Mouse (Mus musculus): ENCODE results near the gene Myod1. TPM values are rescaled to one million over a fixed set of nuclear protein-coding genes. Genes with fewer than 3 reads are reported as not detected.

Gene Myod1
- polyA plus RNA-seq, 1 experiment from 2014 or later: not detected

DNA sequence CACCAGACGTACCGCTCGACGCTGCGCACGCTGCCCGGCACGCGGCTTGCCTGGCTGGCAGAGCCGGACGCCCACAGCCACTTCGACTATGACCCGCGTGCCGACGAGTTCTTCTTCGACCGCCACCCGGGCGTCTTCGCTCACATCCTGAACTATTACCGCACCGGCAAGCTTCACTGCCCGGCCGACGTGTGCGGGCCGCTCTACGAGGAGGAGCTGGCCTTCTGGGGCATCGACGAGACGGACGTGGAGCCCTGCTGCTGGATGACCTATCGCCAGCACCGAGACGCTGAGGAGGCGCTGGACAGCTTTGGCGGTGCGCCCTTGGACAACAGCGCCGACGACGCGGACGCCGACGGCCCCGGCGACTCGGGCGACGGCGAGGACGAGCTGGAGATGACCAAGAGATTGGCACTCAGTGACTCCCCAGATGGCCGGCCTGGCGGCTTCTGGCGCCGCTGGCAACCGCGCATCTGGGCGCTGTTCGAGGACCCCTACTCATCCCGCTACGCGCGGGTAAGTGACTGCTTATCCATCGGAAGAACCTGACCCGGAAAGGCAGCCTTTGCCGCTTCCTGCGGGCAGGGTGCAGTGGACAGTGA lies 21.6 kb downstream of the Myod1 start:
- no peak overlapping the region for H3K4me3 ChIP-seq (ENCODE audit: control insufficient read depth in 1 of 2, insufficient read depth in 1 of 2, low read depth in 1 of 2, low read length in 2 of 2)
- no peak for ATAC-seq (ENCODE audit: insufficient number of reproducible peaks, insufficient read depth, low FRiP score, low read depth)

DNA sequence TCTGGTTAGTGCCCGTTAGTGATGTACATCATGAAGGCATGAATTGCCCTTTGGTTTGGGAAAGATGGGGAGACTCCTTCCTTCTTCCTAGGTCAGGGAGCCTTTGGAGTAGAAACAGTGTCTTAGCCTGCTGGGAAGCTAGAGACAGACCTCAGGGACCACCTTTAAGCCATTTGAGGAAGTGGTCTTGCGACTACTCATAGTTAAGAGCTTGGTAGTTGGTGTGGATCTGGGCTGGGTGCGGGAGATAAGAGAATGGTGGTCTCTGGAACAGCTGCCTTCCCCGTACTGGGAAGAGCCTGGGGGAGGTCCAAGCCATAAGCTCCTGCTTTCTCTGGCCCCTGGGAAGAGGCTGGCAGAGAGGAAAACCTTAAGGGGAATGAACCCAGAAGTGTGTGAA lies 22.3 kb downstream of the Myod1 start:
- Histone ChIP-seq H3K9ac (ENCODE audit: low read length) (no peak overlapping the region), H3K36me3 (ENCODE audit: control insufficient read depth, insufficient read depth, low read length) (no peaks in the 10 kb centered on the region), H3K9me3 (ENCODE audit: control insufficient read depth, low read length) (no peaks in the 10 kb centered on the region), H3K4me2 (ENCODE audit: low read length) (no peak overlapping the region), H3K27ac (replicated peaks in 1 of 2; ENCODE audit: control insufficient read depth in 1 of 2, insufficient read depth in 1 of 2, low read depth in 2 of 2, low read length in 2 of 2) (no peak overlapping the region), H3K4me1 (ENCODE audit: control insufficient read depth in 2 of 2, insufficient read depth in 2 of 2, low read length in 2 of 2) (peaks cover 3 to 8% of the 10 kb centered on the region in 2 experiments; a peak in 3 of 4 replicates), H3K27me3 (ENCODE audit: control insufficient read depth, insufficient read depth, low read length) (peaks cover 69% of the 10 kb centered on the region), H3K4me3 (ENCODE audit: control insufficient read depth in 1 of 2, insufficient read depth in 1 of 2, low read depth in 1 of 2, low read length in 2 of 2) (no peak overlapping the region)
- 39% methylated on average over 4 of the region's 4 CpGs for WGBS
- ATAC-seq (ENCODE audit: insufficient number of reproducible peaks, insufficient read depth, low FRiP score, low read depth): no peak

More for the DNA sequence above, 21.6 kb downstream of the Myod1 start:
- Histone ChIP-seq H3K27me3 (ENCODE audit: control insufficient read depth, insufficient read depth, low read length) (peaks cover 74% of the 10 kb centered on the region), H3K9me3 (ENCODE audit: control insufficient read depth, low read length) (no peaks in the 10 kb centered on the region), H3K4me2 (ENCODE audit: low read length) (no peak overlapping the region), H3K36me3 (ENCODE audit: control insufficient read depth, insufficient read depth, low read length) (no peaks in the 10 kb centered on the region), H3K9ac (ENCODE audit: low read length) (no peak overlapping the region), H3K27ac (replicated peaks in 1 of 2; ENCODE audit: control insufficient read depth in 1 of 2, insufficient read depth in 1 of 2, low read depth in 2 of 2, low read length in 2 of 2) (no peak overlapping the region), H3K4me1 (ENCODE audit: control insufficient read depth in 2 of 2, insufficient read depth in 2 of 2, low read length in 2 of 2) (peaks cover 3 to 8% of the 10 kb centered on the region in 2 experiments; a peak in 3 of 4 replicates)
- 11% methylated on average over 70 of the region's 70 CpGs for WGBS

GRCm38 (mm10) chr7:46399676-46400075 lies 23.4 kb downstream of the Myod1 start:
- 83% methylated on average over 1 of the region's 1 CpGs for WGBS
- no peak for ATAC-seq (ENCODE audit: insufficient number of reproducible peaks, insufficient read depth, low FRiP score, low read depth)
- H3K4me1 ChIP-seq (ENCODE audit: control insufficient read depth in 2 of 2, insufficient read depth in 2 of 2, low read length in 2 of 2): peaks cover 3 to 8% of the 10 kb centered on the region in 2 experiments; a peak in 3 of 4 replicates
- H3K36me3 ChIP-seq (ENCODE audit: control insufficient read depth, insufficient read depth, low read length): no peaks in the 10 kb centered on the region
- H3K27me3 ChIP-seq (ENCODE audit: control insufficient read depth, insufficient read depth, low read length): peaks cover 58% of the 10 kb centered on the region
- no peak overlapping the region for H3K4me2 ChIP-seq (ENCODE audit: low read length)
- H3K9me3 ChIP-seq (ENCODE audit: control insufficient read depth, low read length): no peaks in the 10 kb centered on the region
- no peak overlapping the region for H3K27ac ChIP-seq (replicated peaks in 1 of 2; ENCODE audit: control insufficient read depth in 1 of 2, insufficient read depth in 1 of 2, low read depth in 2 of 2, low read length in 2 of 2)
- no peak overlapping the region for H3K9ac ChIP-seq (ENCODE audit: low read length)
- no peak overlapping the region for H3K4me3 ChIP-seq (ENCODE audit: control insufficient read depth in 1 of 2, insufficient read depth in 1 of 2, low read depth in 1 of 2, low read length in 2 of 2)

GRCm38 (mm10) chr7:46400346-46400745 lies 24.1 kb downstream of the Myod1 start:
- no peak overlapping the region for H3K4me3 ChIP-seq (ENCODE audit: control insufficient read depth in 1 of 2, insufficient read depth in 1 of 2, low read depth in 1 of 2, low read length in 2 of 2)
- no peak overlapping the region for H3K4me2 ChIP-seq (ENCODE audit: low read length)
- H3K9me3 ChIP-seq (ENCODE audit: control insufficient read depth, low read length): no peaks in the 10 kb centered on the region
- peaks cover 3 to 8% of the 10 kb centered on the region in 2 experiments; a peak in 3 of 4 replicates for H3K4me1 ChIP-seq (ENCODE audit: control insufficient read depth in 2 of 2, insufficient read depth in 2 of 2, low read length in 2 of 2)
- H3K9ac ChIP-seq (ENCODE audit: low read length): no peak overlapping the region
- H3K27me3 ChIP-seq (ENCODE audit: control insufficient read depth, insufficient read depth, low read length): peaks cover 52% of the 10 kb centered on the region
- H3K27ac ChIP-seq (replicated peaks in 1 of 2; ENCODE audit: control insufficient read depth in 1 of 2, insufficient read depth in 1 of 2, low read depth in 2 of 2, low read length in 2 of 2): no peak overlapping the region
- 41% methylated on average over 8 of the region's 8 CpGs for WGBS
- no peaks in the 10 kb centered on the region for H3K36me3 ChIP-seq (ENCODE audit: control insufficient read depth, insufficient read depth, low read length)
- ATAC-seq (ENCODE audit: insufficient number of reproducible peaks, insufficient read depth, low FRiP score, low read depth): no peak

GRCm38 (mm10) chr7:46401371-46402180 lies 25.3 kb downstream of the Myod1 start:
- H3K36me3 ChIP-seq (ENCODE audit: control insufficient read depth, insufficient read depth, low read length): no peaks in the 10 kb centered on the region
- WGBS: 68% methylated on average over 3 of the region's 3 CpGs
- no peak overlapping the region for H3K4me3 ChIP-seq (ENCODE audit: control insufficient read depth in 1 of 2, insufficient read depth in 1 of 2, low read depth in 1 of 2, low read length in 2 of 2)
- H3K27me3 ChIP-seq (ENCODE audit: control insufficient read depth, insufficient read depth, low read length): peaks cover 40% of the 10 kb centered on the region
- H3K27ac ChIP-seq (replicated peaks in 1 of 2; ENCODE audit: control insufficient read depth in 1 of 2, insufficient read depth in 1 of 2, low read depth in 2 of 2, low read length in 2 of 2): no peak overlapping the region
- no peaks in the 10 kb centered on the region for H3K9me3 ChIP-seq (ENCODE audit: control insufficient read depth, low read length)
- H3K4me1 ChIP-seq (ENCODE audit: control insufficient read depth in 2 of 2, insufficient read depth in 2 of 2, low read length in 2 of 2): peaks cover 0 to 4% of the 10 kb centered on the region in 2 experiments; a peak in 2 of 4 replicates
- no peak for ATAC-seq (ENCODE audit: insufficient number of reproducible peaks, insufficient read depth, low FRiP score, low read depth)
- H3K9ac ChIP-seq (ENCODE audit: low read length): no peak overlapping the region
- no peak overlapping the region for H3K4me2 ChIP-seq (ENCODE audit: low read length)

DNA sequence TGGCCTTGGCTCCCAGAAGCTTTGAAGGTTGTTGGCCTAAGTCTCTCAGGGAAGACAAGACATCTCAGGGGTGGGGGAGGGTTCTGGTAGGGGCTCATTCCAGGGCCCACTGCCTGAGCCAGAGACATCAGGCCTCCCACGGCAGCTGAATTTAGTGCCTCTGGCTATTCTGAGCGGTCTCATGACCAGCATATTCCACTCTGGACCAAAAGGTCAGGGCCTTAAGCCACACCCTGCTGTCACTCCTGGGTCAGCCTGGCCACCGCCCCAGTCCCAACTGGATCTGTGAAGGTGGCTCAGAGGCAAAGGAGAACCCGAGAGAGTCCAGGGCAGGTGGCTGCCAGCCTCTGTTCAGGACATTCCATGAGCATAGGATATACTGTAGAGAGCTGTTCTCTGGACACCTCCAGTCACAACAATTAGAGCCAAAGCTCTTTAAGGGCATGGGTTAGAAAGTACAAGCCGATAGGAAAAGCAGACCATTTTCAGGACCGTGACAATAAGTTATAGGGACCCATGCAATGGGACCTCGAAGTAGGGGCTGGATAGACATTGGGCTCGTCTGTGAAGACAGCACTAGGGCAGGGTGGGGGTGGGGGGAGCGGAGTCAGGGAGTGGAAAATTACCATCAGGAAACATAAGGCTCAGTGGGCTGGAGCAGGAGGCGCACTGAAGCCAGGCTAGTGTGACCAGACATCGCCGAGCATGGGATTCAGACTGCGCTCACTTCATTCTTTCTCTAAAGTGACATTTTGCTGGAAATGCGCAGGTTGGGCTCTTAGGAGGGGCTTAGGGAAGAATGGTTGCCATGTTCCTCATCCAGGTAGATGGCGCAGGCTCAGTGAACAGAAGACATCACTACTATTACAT lies 27.6 kb downstream of the Myod1 start:
- Histone ChIP-seq H3K36me3 (ENCODE audit: control insufficient read depth, insufficient read depth, low read length) (no peaks in the 10 kb centered on the region), H3K9ac (ENCODE audit: low read length) (no peak overlapping the region), H3K4me2 (ENCODE audit: low read length) (no peak overlapping the region), H3K4me1 (ENCODE audit: control insufficient read depth in 2 of 2, insufficient read depth in 2 of 2, low read length in 2 of 2) (no peaks in the 10 kb centered on the region), H3K4me3 (ENCODE audit: control insufficient read depth in 1 of 2, insufficient read depth in 1 of 2, low read depth in 1 of 2, low read length in 2 of 2) (no peak overlapping the region), H3K27me3 (ENCODE audit: control insufficient read depth, insufficient read depth, low read length) (peaks cover 20% of the 10 kb centered on the region), H3K27ac (replicated peaks in 1 of 2; ENCODE audit: control insufficient read depth in 1 of 2, insufficient read depth in 1 of 2, low read depth in 2 of 2, low read length in 2 of 2) (no peak overlapping the region), H3K9me3 (ENCODE audit: control insufficient read depth, low read length) (no peaks in the 10 kb centered on the region)
- WGBS: 75% methylated on average over 15 of the region's 15 CpGs
- no peak for ATAC-seq (ENCODE audit: insufficient number of reproducible peaks, insufficient read depth, low FRiP score, low read depth)

GRCm38 (mm10) chr7:46404756-46405155 lies 28.5 kb downstream of the Myod1 start:
- H3K36me3 ChIP-seq (ENCODE audit: control insufficient read depth, insufficient read depth, low read length): no peaks in the 10 kb centered on the region
- no peak for ATAC-seq (ENCODE audit: insufficient number of reproducible peaks, insufficient read depth, low FRiP score, low read depth)
- no peaks in the 10 kb centered on the region for H3K4me1 ChIP-seq (ENCODE audit: control insufficient read depth in 2 of 2, insufficient read depth in 2 of 2, low read length in 2 of 2)
- H3K9ac ChIP-seq (ENCODE audit: low read length): no peak overlapping the region
- H3K9me3 ChIP-seq (ENCODE audit: control insufficient read depth, low read length): no peaks in the 10 kb centered on the region
- H3K27ac ChIP-seq (replicated peaks in 1 of 2; ENCODE audit: control insufficient read depth in 1 of 2, insufficient read depth in 1 of 2, low read depth in 2 of 2, low read length in 2 of 2): no peak overlapping the region
- H3K4me2 ChIP-seq (ENCODE audit: low read length): no peak overlapping the region
- no peak overlapping the region for H3K4me3 ChIP-seq (ENCODE audit: control insufficient read depth in 1 of 2, insufficient read depth in 1 of 2, low read depth in 1 of 2, low read length in 2 of 2)
- 80% methylated on average over 7 of the region's 7 CpGs for WGBS
- peaks cover 11% of the 10 kb centered on the region for H3K27me3 ChIP-seq (ENCODE audit: control insufficient read depth, insufficient read depth, low read length)

Measured in heart, embryonic 14.5 days (tissue).